Mouse (Mus musculus) bone marrow macrophage, adult 2 months (primary cell): ENCODE data around the gene Mid1.

Experiments used
- CTCF ChIP-seq: IDR thresholded peaks from 2 replicates; pipeline ENCODE4 v1.5.1; 2012; ENCODE audit warnings: low read depth, mild to moderate bottlenecking, low read length, moderate library complexity
- POLR2A ChIP-seq: IDR thresholded peaks from 2 replicates; pipeline ENCODE4 v1.6.1; 2012; ENCODE audit warnings: mild to moderate bottlenecking, low read depth, low read length, borderline replicate concordance

DNA sequence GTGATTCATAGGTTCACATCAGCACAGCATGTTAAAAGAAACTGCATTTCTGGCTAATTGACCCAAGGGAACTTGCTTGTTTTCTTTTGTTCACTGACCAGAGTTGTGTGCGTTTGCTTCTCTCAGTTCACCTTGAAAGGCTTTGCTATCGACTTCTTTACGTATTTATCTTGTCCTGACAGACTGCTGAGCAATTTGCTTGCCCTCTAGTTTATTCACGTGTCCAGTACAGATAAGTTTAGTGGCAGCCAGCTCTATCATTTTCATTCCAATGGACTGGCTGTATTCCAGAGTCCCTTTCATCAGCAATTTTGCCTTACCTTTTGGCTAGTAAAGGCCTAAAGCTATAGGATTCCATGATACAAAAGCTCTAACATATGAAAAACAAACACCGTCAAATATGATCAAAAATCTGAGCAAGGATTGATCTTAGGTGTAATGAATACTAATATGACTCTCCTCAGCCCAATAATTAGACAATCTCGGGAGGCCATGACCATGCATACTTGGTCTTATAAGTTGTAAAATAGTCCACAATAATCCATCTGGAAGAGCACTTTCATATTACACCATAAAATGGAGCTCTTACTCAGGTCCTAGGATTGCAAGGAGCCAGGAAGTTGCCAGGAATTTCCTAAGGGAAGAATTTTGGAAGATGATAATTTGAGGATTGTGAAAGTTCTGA is 7.4 kb downstream of the Mid1 start:
- TF ChIP-seq CTCF = no peak
- TF ChIP-seq POLR2A = no peak
